Mouse (Mus musculus) kidney, postnatal 0 days (tissue): ENCODE measurements around the gene Iqsec1. TPM values are rescaled to one million over a fixed set of nuclear protein-coding genes. Genes with fewer than 3 reads are reported as not detected.
A peak's percentile ranks its signal among the peaks of the same experiment; 100 is the strongest.

Experiments
- ATAC-seq: fragments of 200-750 bp; cut with Nextera tagmentation; replicated peaks from 2 replicates; pipeline ENCODE4 v1.8.0; 2017; ENCODE audit warnings: low read depth, moderate number of reproducible peaks, moderate TSS enrichment, moderate library complexity; ENCODE audit not compliant: low FRiP score
- DNase-seq: peaks from one replicate; pipeline ENCODE4 v3.0.0-alpha.2; 2016; ENCODE audit warnings: low spot score
- H3K27ac ChIP-seq: fragments of 300-500 bp; sonication (generic); 2 replicates; pipeline ENCODE4 v1.5.1; 2014; ENCODE audit warnings: mild to moderate bottlenecking
- H3K27me3 ChIP-seq: fragments of 300-500 bp; sonication (generic); 2 replicates; pipeline ENCODE4 v1.6.1; 2014; ENCODE audit warnings: low read length, mixed read lengths; ENCODE audit not compliant: insufficient read depth
- H3K36me3 ChIP-seq: fragments of 300-500 bp; sonication (generic); 2 replicates; pipeline ENCODE4 v1.6.1; 2014; ENCODE audit warnings: low read length, mixed read lengths; ENCODE audit not compliant: insufficient read depth
- H3K4me1 ChIP-seq: fragments of 300-500 bp; sonication (generic); replicated peaks from 2 replicates; pipeline ENCODE4 v1.6.1; 2014; ENCODE audit warnings: antibody characterized with exemption, low read length, mixed read lengths; ENCODE audit not compliant: insufficient read depth
- H3K4me2 ChIP-seq: fragments of 300-500 bp; sonication (generic); 2 replicates; pipeline ENCODE4 v1.6.1; 2014; ENCODE audit warnings: mild to moderate bottlenecking, low read length, moderate library complexity, mixed read lengths
- H3K4me3 ChIP-seq: fragments of 300-500 bp; sonication (generic); replicated peaks from 2 replicates; pipeline ENCODE4 v1.5.1; 2014; ENCODE audit warnings: low read depth, low read length
- H3K9ac ChIP-seq: fragments of 300-500 bp; sonication (generic); 2 replicates; pipeline ENCODE4 v1.6.1; 2014; ENCODE audit warnings: low read depth, low read length
- H3K9me3 ChIP-seq: fragments of 300-500 bp; sonication (generic); replicated peaks from 2 replicates; pipeline ENCODE4 v1.6.1; 2016; ENCODE audit warnings: low read length, inconsistent platforms, mixed read lengths
- CTCF ChIP-seq: IDR thresholded peaks from 2 replicates; pipeline ENCODE4 v1.5.1; 2016; ENCODE audit warnings: antibody characterized with exemption, low read depth, mild to moderate bottlenecking, moderate library complexity
- WGBS: fragments of 180-500 bp; shearing (Covaris S2); extraction: QIAGEN DNeasy Blood & Tissue Kit; methylation state at CpG from one replicate; pipeline ENCODE4 v1.1.7; 2014; 5-methylcytosine and 5-hydroxymethylcytosine counted together
- polyA plus RNA-seq: library from polyadenylated mRNA; unstranded; fragments of >200 nt; fragmentation: Nextera tagmentation; extraction: Ambion mirVana; gene quantifications from 2 replicates; pipeline ENCODE4 v1.2.1, GENCODE M21; 2015

The Iqsec1 gene
- polyA plus RNA-seq, 1 experiment from 2014 or later, result 12.3 TPM

- ATAC-seq (no peak), DNase-seq (peak; percentile 67)
- Histone ChIP-seq H3K4me1 (peaks cover 41% of the 10 kb centered on the region), H3K4me3 (no peak overlapping the region), H3K27ac (no peak overlapping the region), H3K36me3 (no peaks in the 10 kb centered on the region), H3K27me3 (no peaks in the 10 kb centered on the region), H3K9ac (no peak overlapping the region), H3K4me2 (no peak overlapping the region), H3K9me3 (no peaks in the 10 kb centered on the region)
- no peak for TF ChIP-seq CTCF
- WGBS, result 14% methylated on average over 1 of the region's 1 CpGs
Observed at GRCm38 (mm10) chr6:90717711-90718110, 270.8 kb downstream of the Iqsec1 start.

- ATAC-seq (no peak), DNase-seq (no peak)
- Histone ChIP-seq H3K9ac (0 out of 2 replicates have a peak overlapping the region, but pooled peaks have one; percentile 89), H3K4me2 (peak overlapping the region; percentile 81), H3K36me3 (no peaks in the 10 kb centered on the region), H3K9me3 (no peaks in the 10 kb centered on the region), H3K4me1 (peaks cover 48% of the 10 kb centered on the region), H3K4me3 (peak overlapping the region; percentile 72), H3K27me3 (no peaks in the 10 kb centered on the region), H3K27ac (peak overlapping the region; percentile 88; the same call in 1 of the 2 replicates)
- 29% methylated on average over 4 of the region's 4 CpGs for WGBS
- no peak for TF ChIP-seq CTCF
Observed at GRCm38 (mm10) chr6:90716853-90717252, 271.6 kb downstream of the Iqsec1 start.

GRCm38 (mm10) chr6:90716066-90716704 is 272.3 kb downstream of the Iqsec1 start:
- DNase-seq (peak; percentile 92), ATAC-seq (peak; percentile 85)
- Histone ChIP-seq H3K4me3 (peak overlapping the region; percentile 72), H3K36me3 (no peaks in the 10 kb centered on the region), H3K27ac (peak overlapping the region; percentile 88), H3K4me2 (peak overlapping the region; percentile 81), H3K9me3 (no peaks in the 10 kb centered on the region), H3K4me1 (peaks cover 54% of the 10 kb centered on the region), H3K27me3 (no peaks in the 10 kb centered on the region), H3K9ac (peak overlapping the region; percentile 89)
- peak; percentile 26; the same call in 1 of the 2 replicates for TF ChIP-seq CTCF
- WGBS, result under 1% methylated on average over 49 of the region's 49 CpGs

- 53% methylated on average over 4 of the region's 4 CpGs for WGBS
- H3K9ac ChIP-seq, result peak overlapping the region; percentile 89
- peak overlapping the region; percentile 81 for H3K4me2 ChIP-seq
- peak overlapping the region; percentile 72 for H3K4me3 ChIP-seq
- H3K36me3 ChIP-seq, result no peaks in the 10 kb centered on the region
- TF ChIP-seq CTCF, result no peak
- H3K9me3 ChIP-seq, result no peaks in the 10 kb centered on the region
- DNase-seq (no peak), ATAC-seq (no peak)
- no peaks in the 10 kb centered on the region for H3K27me3 ChIP-seq
- peak overlapping the region; percentile 88 for H3K27ac ChIP-seq
- H3K4me1 ChIP-seq, result peaks cover 55% of the 10 kb centered on the region
Observed at GRCm38 (mm10) chr6:90715245-90715905, 273.1 kb downstream of the Iqsec1 start.

GRCm38 (mm10) chr6:90713650-90714049 is 274.8 kb downstream of the Iqsec1 start:
- TF ChIP-seq CTCF, result no peak
- Histone ChIP-seq H3K27ac (peak overlapping the region; percentile 64; the same call in 1 of the 2 replicates), H3K4me2 (no peak overlapping the region), H3K27me3 (no peaks in the 10 kb centered on the region), H3K9ac (no peak overlapping the region), H3K9me3 (no peaks in the 10 kb centered on the region), H3K36me3 (no peaks in the 10 kb centered on the region), H3K4me3 (no peak overlapping the region), H3K4me1 (peaks cover 49% of the 10 kb centered on the region)
- ATAC-seq, result no peak
- no peak for DNase-seq
- WGBS, result 51% methylated on average over 3 of the region's 3 CpGs

- DNase-seq (peak; percentile 77), ATAC-seq (peak; percentile 67; the same call in 1 of the 2 replicates)
- Histone ChIP-seq H3K4me2 (peak overlapping the region; percentile 3; the same call in 1 of the 2 replicates), H3K4me3 (no peak overlapping the region), H3K9ac (no peak overlapping the region), H3K4me1 (peaks cover 46% of the 10 kb centered on the region), H3K27ac (peak overlapping the region; percentile 64), H3K27me3 (no peaks in the 10 kb centered on the region), H3K9me3 (no peaks in the 10 kb centered on the region), H3K36me3 (no peaks in the 10 kb centered on the region)
- WGBS, result 49% methylated on average over 8 of the region's 8 CpGs
- TF ChIP-seq CTCF, result no peak
Observed at GRCm38 (mm10) chr6:90712486-90713480, 275.7 kb downstream of the Iqsec1 start.
